Mouse (Mus musculus) ES-Bruce4 (cell line): ENCODE measurements around the gene Dmac2. TPM values are rescaled to one million over a fixed set of nuclear protein-coding genes. Genes with fewer than 3 reads are reported as not detected.

ENCODE experiments used
- H3K27ac ChIP-seq: 2 replicates; pipeline ENCODE4 v1.5.1; 2012; ENCODE audit warnings: low read length, inconsistent platforms; ENCODE audit not compliant: insufficient read depth
- H3K27me3 ChIP-seq: 2 replicates; pipeline ENCODE4 v1.6.1; 2012; ENCODE audit warnings: mild to moderate bottlenecking, low read length, inconsistent platforms; ENCODE audit not compliant: control insufficient read depth, poor library complexity, insufficient read depth, severe bottlenecking
- H3K36me3 ChIP-seq: 2 replicates; pipeline ENCODE4 v1.6.1; 2012; ENCODE audit warnings: inconsistent platforms, mild to moderate bottlenecking, low read length, moderate library complexity; ENCODE audit not compliant: control insufficient read depth, poor library complexity, insufficient read depth, severe bottlenecking
- H3K4me1 ChIP-seq: one replicate; pipeline ENCODE4 v1.8.1; 2011; ENCODE audit warnings: low read length; ENCODE audit not compliant: control insufficient read depth, insufficient read depth
- H3K4me3 ChIP-seq: 2 replicates; pipeline ENCODE4 v1.5.1; 2011; ENCODE audit warnings: low read depth, mild to moderate bottlenecking, low read length
- H3K9ac ChIP-seq: 2 replicates; pipeline ENCODE4 v1.6.1; 2012; ENCODE audit warnings: low read depth, mild to moderate bottlenecking, inconsistent platforms; ENCODE audit not compliant: poor library complexity, severe bottlenecking
- H3K9me3 ChIP-seq: replicated peaks from 2 replicates; pipeline ENCODE4 v1.6.1; 2012; ENCODE audit warnings: mild to moderate bottlenecking, low read length, inconsistent platforms; ENCODE audit not compliant: control insufficient read depth, poor library complexity, insufficient read depth, severe bottlenecking
- CTCF ChIP-seq: IDR thresholded peaks from one replicate; pipeline ENCODE4 v1.8.1; 2011; ENCODE audit warnings: low read depth, low read length
- EP300 ChIP-seq: IDR thresholded peaks from 2 replicates; pipeline ENCODE4 v1.6.1; 2011; ENCODE audit warnings: low read depth, low read length; ENCODE audit not compliant: insufficient read depth
- POLR2A ChIP-seq: IDR thresholded peaks from one replicate; pipeline ENCODE4 v1.8.1; 2011; ENCODE audit warnings: low read length; ENCODE audit not compliant: insufficient read depth
- polyA plus RNA-seq: library from polyadenylated mRNA; stranded (reverse); fragments of >200 nt; gene quantifications from 2 replicates; pipeline ENCODE4 v1.2.4, GENCODE M21; 2011; ENCODE audit warnings: low read depth; ENCODE audit not compliant: missing spikeins, insufficient read depth, insufficient read length

The Dmac2 gene
- polyA plus RNA-seq, 1 experiment, result 33.4 TPM

DNA sequence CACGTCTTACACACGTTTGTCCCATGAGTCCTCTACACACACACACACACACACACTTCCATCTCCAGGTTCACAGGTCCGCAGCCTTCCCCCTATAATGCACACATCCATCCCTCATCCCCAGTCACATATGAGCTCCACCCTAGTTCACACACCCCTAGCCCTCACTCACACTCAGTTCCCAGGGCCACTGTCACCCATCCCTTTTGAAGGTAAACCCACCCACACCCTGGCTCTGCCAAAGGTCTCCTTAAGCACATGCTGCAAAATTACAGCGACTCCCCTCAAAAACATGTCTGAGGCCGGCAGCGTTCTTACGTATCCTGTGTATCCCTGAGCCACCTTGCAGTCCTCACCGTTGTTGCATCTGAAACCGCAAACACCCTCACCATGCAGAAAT is 55.1 kb downstream of the Dmac2 start:
- Histone ChIP-seq H3K36me3 (peaks cover 4% of the 10 kb centered on the region; the same call in 1 of the 2 replicates), H3K27me3 (no peaks in the 10 kb centered on the region; the same call in 1 of the 2 replicates), H3K4me3 (peak overlapping the region; percentile 60), H3K4me1 (peaks cover 5% of the 10 kb centered on the region), H3K27ac (no peak overlapping the region), H3K9ac (peak overlapping the region; percentile 60), H3K9me3 (no peaks in the 10 kb centered on the region)
- TF ChIP-seq POLR2A (no peak), CTCF (no peak), EP300 (no peak)

DNA sequence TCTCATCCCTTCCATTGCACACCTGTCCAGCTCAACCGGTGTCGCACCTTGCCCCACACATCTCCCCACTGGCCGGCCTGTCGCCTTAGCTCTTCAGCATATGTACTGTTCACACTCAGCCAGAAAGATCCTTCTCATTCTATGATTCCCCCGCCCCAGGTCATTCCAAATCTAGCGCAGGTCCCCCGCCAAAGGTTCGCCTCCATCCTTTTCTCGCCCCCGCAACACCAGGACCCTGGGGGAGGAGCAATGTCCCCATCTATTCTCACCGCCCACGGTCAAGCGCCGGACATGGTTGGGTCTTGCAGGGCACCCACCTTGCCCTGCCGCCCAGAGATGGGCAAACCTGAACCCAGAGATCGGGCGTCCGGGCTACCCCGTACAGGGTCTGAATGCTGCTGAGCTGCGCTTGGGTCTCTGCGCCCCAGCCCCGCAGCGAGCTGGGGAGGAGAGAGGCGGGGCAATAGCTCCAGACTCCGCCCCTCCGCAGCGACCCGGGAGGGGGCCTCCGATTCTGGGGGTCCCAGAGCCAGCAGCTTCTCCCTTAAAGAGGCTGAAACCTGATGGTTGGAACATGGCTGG is 55.6 kb downstream of the Dmac2 start, which contains the start of gene Tmem91:
Gene Tmem91 (minus strand): TSS at position 448 of the 582 bp plus-strand sequence.
- Histone ChIP-seq H3K27me3 (no peaks in the 10 kb centered on the region; the same call in 1 of the 2 replicates), H3K4me3 (peak within 1 kb of the TSS; percentile 60), H3K9ac (peak within 1 kb of the TSS; percentile 60), H3K9me3 (no peaks in the 10 kb centered on the region), H3K36me3 (peaks cover 4% of the 10 kb centered on the region; the same call in 1 of the 2 replicates), H3K27ac (no peak within 1 kb of the TSS), H3K4me1 (peaks cover 4% of the 10 kb centered on the region)
- TF ChIP-seq CTCF (no peak), POLR2A (no peak), EP300 (no peak)

Other genes starting within 250 kb of the Dmac2 start
- gene Cnfn, start 249.7 kb upstream of the Dmac2 start, polyA plus RNA-seq, result not detected in 2 replicates
- 18.0 and 18.9 TPM in 2 replicates for gene Lipe, start 220.7 kb upstream of the Dmac2 start, polyA plus RNA-seq
- gene Cxcl17, start 206.5 kb upstream of the Dmac2 start, polyA plus RNA-seq, result not detected in 2 replicates
- 1.1 and 1.5 TPM in 2 replicates for gene Ceacam1, start 141.8 kb upstream of the Dmac2 start, polyA plus RNA-seq
- not detected in 2 replicates for gene Ceacam2, start 79.6 kb upstream of the Dmac2 start, polyA plus RNA-seq
- not detected in 2 replicates for gene Erich4, start 3.5 kb upstream of the Dmac2 start, polyA plus RNA-seq
- 0.60 and 0.87 TPM in 2 replicates for gene B3gnt8, start 7.2 kb downstream of the Dmac2 start, polyA plus RNA-seq
- gene Bckdha, start 39.6 kb downstream of the Dmac2 start, polyA plus RNA-seq, result 26.1 and 26.9 TPM in 2 replicates
- gene Exosc5, start 39.8 kb downstream of the Dmac2 start, polyA plus RNA-seq, result 53.7 and 71.1 TPM in 2 replicates
- gene Tmem91, start 55.8 kb downstream of the Dmac2 start, polyA plus RNA-seq, result 3.3 and 3.7 TPM in 2 replicates
- 7.9 and 15.2 TPM in 2 replicates for gene B9d2, start 61.4 kb downstream of the Dmac2 start, polyA plus RNA-seq
- gene Tgfb1, start 67.6 kb downstream of the Dmac2 start, polyA plus RNA-seq, result 22.9 and 25.6 TPM in 2 replicates
- 43.4 and 46.9 TPM in 2 replicates for gene Ccdc97, start 99.7 kb downstream of the Dmac2 start, polyA plus RNA-seq
- 155 and 156 TPM in 2 replicates for gene Hnrnpul1, start 135.3 kb downstream of the Dmac2 start, polyA plus RNA-seq
- gene Axl, start 169.3 kb downstream of the Dmac2 start, polyA plus RNA-seq, result 16.4 and 21.5 TPM in 2 replicates
- 2.8 and 3.1 TPM in 2 replicates for gene Cyp2s1, start 197.5 kb downstream of the Dmac2 start, polyA plus RNA-seq